Mouse (Mus musculus): ENCODE data around the gene Cx3cr1.

- TF ChIP-seq CTCF (IDR thresholded peaks at IDR 0.05) (peak; percentile 36), POLR2A (IDR thresholded peaks at IDR 0.05; ENCODE audit: insufficient read depth, low read depth, low read length) (peak; percentile 61), EP300 (IDR thresholded peaks at IDR 0.05; ENCODE audit: insufficient read depth, low read depth, low read length) (peak; percentile 83; the same call in 1 of the 2 replicates)
These were observed 88.2 kb downstream of the Cx3cr1 start for GRCm38 (mm10) chr9:119981183-119982179.
